Mouse (Mus musculus) spleen, adult 18-20 months (tissue): Measurements from ENCODE around the gene Tmem208.

Source experiments
- DNase-seq, 2 experiments: peaks; one replicate each; pipeline ENCODE4 v3.0.0; 2022; ENCODE audit warnings: mixed read lengths in 2 of 2

The Tmem208 gene

DNA sequence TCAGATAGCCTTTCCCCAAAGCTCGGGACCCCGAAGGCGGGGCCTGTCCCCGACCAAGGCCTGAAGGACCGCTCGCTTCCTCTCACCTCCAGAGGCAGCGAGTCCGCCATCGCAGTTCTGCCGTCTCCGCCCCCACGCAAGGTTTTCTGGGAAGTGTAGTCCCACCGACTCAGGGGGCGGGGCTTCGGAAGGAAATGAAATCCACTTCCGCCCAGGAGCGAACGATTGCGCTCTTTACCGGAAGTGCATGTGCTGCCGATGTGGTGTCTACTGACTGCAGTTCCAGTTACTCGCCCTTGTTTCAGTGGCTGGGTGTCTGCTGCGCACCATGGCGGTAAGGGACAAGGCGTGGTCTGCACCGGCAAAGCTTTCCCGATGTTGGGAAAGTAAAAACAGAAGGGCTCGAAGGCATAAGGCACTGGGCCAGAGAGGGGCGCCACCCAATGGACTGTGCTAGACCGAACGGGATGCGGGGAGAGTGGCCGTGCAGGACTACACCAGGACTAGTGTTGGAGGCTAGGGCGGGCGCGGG is at the start of gene Tmem208, which contains the start of gene Lrrc29:
Tmem208 (plus strand) TSS at position 214 of the 532 bp plus-strand sequence.
Lrrc29 (minus strand) TSS at position 138 of the 532 bp plus-strand sequence.
- peak; percentile 93 to 98 for DNase-seq

- no peak for DNase-seq
Measured at GRCm38 (mm10) chr8:105278911-105279334, 47.2 kb upstream of the Tmem208 start.

- no peak for DNase-seq
Measured at GRCm38 (mm10) chr8:105280567-105280966, 45.6 kb upstream of the Tmem208 start.

- DNase-seq = peak in 1 of 2 experiments; percentile 1
Measured at GRCm38 (mm10) chr8:105281821-105282220, 44.3 kb upstream of the Tmem208 start.

DNA sequence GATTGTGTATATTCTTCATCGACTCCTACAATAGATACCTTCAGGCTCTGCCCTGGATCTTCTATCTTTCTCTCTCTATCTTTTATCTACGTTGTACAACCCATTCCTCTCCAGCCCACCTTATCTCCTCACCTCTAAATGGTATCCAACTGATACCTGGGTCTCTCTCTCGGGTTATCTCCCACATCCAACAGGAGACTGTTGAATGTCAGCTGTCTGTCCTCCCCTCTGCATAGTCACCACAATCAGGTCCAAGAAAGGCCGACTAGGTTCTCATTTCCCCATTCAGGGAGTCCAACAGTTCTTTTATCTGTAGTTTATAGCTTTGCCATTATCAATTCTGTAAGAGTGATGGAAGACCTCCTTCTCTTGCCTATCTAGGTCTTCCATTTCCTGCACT is 43.9 kb upstream of the Tmem208 start:
- no peak for DNase-seq

DNA sequence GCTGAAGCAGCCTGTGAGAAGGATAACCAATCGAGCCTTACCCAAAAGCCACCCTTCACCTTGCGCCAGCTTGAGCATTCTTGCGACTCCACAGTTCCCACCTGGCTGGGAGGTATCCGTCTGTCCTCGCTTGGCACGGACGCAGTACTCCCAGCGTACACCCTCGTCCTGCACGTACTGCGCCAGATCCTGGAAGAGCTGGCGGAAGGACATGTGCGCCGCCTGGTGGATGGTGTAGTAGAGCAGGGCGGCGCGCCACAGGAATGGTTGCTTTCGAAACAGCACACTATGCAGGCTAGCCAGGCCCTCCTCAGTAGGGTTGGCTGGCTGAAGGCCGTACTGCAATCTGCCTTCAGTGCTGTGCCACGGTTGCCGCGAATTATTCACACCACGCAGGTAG is 43.1 kb upstream of the Tmem208 start:
- peak in 1 of 2 experiments; percentile 54 for DNase-seq

DNA sequence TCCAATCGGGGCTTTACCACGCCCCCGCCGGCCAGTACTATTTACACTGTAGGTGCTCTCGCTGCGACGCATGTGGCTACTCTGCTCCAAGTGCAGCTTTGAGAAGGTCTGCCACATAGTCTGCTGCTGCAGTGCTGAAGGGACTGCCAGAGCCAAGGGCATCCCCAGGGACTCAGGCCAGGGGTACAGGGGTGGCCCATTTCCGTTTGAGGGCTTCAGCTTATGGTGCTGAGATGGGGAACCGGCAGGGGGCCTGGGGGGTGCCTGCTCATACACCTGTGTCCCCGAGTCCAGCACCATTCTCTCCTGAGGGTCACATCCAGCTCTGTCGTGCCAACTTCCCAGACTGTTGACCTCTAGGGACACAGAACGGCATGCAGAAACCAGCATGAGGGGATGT is 40.6 kb upstream of the Tmem208 start:
- no peak for DNase-seq

DNA sequence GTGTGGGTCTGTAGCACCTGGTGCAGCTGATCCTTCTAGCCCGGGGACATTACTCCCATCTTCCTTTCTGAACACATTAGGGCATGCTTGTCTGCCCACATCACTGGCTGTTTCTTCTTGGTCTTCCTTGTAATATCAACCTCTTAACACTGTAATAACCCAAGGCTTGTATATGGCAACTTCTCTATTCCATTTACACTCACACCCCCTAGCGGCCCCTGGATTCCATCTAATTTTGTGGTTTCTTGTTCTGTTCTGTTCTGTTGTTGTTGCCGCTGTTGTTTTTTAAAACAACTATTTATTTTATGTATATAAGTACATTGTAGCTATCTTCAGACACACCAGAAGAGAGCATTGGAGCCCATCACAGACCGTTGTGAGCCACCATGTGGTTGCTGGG is 39.2 kb upstream of the Tmem208 start:
- no peak for DNase-seq

DNA sequence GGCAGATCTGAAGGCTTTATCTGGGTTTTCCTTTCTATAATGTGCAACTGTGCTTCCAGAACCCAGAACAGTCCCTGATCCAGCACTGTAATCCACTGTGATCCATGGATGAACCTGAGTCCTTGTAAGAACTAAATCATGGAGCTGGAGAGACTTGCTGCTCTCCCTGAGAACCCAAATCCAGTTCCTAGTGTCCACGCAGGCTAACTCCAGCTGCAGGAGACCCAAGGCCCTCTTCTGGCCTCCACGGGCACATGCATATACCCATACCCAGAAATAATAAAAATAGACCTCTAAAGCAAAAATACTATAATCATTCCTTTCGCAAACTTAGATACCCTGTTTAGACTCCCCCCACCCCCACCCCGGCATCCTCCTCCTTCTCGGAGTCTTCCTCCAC is 37.9 kb upstream of the Tmem208 start:
- no peak for DNase-seq

- DNase-seq = peak; percentile 93 to 97
Measured at GRCm38 (mm10) chr8:105288958-105289732, 37.0 kb upstream of the Tmem208 start.

DNA sequence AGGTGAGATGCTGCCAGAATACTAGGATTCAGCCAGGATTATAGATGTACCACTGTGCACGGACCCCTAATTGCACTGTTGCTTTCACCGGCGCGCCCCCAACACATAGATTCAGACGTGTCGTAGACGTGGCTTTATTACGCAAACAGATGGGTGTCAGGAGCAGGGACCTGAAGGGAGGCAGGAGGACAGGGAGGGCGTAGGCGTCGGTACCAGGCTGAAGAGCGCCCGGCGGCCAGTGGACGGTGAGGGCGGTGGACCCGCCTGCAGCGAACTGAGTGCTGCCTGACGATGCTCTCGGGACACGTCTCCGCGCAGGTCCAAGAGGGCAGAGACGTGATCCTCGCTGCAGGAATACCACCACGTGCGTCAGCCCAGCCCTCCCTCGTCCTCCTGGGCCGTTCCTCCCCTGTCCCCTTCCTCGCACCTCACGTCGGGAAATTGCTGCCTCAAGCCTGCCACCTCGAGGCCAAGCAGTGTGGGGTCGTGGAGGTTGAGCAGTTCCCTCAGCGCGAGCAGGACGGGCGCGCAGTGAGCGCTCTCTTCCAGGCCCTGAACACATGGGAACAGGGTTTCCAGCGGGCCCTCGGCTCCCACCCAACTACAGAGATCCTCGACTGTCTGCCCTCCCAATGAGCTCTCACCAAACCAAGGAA is 36.2 kb upstream of the Tmem208 start, which contains the start of gene 4931428F04Rik:
4931428F04Rik (minus strand) TSS at position 60 of the 656 bp plus-strand sequence.
- peak in 1 of 2 experiments; percentile 29 for DNase-seq

DNA sequence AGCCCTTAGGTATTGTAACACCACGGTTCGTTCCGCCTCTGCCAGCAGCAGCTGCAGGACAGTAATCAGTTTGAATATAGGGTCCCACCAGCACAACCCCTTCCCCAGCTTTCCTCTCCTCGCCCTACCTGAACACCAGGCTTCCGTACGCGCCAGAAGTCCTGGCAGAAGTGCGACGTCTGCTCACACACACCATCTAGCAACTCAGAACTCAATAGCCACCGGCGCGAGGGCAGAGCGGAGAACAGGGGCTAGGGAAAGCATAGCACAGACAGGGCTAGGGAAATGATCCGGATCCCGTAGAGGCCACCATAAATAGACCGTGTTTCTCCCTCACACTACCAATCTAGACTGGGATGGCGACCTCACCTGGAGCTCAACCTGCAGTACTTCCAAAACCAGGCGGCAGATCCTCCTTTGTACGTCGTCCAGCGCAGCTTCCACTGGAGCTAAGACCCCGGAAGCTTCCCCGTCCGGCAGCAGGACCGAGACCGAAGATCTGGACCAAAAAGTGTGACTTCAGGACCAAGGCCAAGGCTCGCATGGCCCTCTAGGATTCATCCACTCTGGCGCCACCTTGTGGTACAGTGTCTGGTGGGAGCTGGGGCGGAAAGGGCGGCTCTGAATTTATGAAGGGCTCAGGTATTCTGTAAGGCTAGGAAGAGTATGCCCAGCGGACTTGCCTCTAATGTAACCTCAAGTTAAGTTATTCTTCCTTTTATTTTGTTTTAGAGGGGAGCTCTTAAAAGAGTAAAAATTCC is 35.4 kb upstream of the Tmem208 start:
- peak; percentile 72 to 92 for DNase-seq

DNA sequence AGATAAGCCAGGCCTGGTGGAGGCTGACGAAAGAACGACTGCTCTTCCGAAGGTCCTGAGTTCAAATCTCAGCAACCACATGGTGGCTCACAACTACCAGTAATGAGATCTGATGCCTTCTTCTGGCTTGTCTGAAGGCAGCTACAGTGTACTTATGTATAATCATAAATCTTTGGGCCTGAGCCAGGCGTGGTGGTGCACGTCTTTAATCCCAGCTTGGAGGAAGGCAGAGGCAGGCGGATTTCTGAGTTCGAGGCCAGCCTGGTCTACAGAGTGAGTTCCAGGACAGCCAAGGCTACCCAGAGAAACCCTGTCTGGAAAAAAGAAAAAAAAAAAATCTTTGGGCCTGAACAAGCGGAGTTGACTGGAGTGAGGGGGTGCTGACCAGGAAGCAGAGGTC is 34.8 kb upstream of the Tmem208 start:
- DNase-seq = peak in 1 of 2 experiments; percentile 4

GRCm38 (mm10) chr8:105291802-105292201 is 34.4 kb upstream of the Tmem208 start:
- peak in 1 of 2 experiments; percentile 4 for DNase-seq

DNA sequence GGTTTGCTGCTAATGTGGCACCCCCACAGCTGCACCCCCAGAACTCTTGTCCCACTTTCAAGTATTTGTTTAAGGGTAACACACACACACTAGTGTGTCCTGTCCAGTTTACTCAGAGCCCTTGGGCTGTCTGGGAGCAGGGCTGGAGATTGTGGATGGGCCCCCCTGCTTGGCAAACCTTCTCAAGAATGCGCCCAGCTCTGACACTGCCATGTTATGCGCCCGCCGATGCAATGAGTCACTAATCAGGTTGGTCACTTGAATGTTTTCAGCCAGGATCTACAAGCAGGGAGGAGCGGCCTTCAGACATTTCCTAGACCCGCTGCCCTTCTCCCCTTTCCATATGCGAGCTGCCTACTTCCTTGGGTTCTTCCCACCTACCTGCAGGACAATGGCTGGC is 33.7 kb upstream of the Tmem208 start:
- no peak for DNase-seq

DNA sequence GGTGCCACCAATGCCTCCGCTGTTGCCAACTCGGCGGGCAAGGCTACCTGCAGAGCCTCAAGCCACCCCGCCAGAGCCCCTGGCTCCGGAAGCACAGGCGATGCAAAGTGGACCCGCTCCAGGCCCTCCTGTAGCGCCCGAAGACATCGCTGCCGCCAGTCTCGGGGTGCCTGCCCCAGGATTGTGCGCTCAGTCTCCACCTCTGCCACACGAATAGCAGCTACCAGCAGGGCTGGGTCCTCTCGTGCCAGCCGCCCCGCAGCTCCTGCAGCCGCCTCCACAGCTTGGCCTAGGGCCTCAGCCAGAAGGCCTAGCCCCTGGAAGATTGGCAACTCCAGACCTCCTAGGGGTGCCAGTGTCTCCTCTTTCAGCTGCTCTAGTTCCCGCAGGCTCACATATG is 32.7 kb upstream of the Tmem208 start:
- DNase-seq = peak in 1 of 2 experiments; percentile 5

GRCm38 (mm10) chr8:105294776-105295175 is 31.4 kb upstream of the Tmem208 start:
- DNase-seq = no peak

GRCm38 (mm10) chr8:105295256-105295655 is 30.9 kb upstream of the Tmem208 start:
- DNase-seq = no peak

DNA sequence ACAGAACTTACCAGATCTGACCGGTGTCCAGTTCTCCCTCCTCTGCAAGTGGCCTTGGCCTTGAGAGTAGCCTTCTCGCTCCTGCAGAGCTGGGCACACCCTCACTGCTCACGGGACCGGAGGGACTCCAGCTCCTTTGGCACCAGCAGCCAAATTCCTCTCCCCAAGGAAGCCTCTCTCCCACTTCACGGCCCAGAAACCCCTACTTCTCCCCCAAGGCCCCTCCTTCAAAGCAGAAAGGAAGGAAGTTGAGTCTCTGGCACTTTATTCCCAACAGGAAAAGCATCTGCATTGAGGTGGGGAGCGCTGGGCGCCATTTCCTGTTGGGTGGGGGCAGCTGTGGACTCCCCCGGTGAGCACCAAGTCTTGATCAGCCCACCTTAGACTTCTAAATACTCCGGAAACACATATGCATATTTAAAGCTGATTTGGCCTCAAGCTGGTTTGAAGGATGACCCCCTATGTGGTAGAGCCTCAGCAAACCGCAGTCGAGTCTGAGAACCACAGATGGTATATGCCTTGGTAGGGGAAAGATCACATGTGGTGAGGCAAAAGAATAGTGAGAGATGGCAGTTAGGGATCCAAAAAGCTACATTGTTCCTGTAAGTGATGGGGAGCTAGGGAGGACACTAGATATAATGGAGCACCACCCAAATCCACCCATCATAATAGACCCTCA is 30.1 kb upstream of the Tmem208 start, which contains the start of gene Exoc3l:
Exoc3l (minus strand) TSS at position 207 of the 679 bp plus-strand sequence.
- no peak for DNase-seq

DNA sequence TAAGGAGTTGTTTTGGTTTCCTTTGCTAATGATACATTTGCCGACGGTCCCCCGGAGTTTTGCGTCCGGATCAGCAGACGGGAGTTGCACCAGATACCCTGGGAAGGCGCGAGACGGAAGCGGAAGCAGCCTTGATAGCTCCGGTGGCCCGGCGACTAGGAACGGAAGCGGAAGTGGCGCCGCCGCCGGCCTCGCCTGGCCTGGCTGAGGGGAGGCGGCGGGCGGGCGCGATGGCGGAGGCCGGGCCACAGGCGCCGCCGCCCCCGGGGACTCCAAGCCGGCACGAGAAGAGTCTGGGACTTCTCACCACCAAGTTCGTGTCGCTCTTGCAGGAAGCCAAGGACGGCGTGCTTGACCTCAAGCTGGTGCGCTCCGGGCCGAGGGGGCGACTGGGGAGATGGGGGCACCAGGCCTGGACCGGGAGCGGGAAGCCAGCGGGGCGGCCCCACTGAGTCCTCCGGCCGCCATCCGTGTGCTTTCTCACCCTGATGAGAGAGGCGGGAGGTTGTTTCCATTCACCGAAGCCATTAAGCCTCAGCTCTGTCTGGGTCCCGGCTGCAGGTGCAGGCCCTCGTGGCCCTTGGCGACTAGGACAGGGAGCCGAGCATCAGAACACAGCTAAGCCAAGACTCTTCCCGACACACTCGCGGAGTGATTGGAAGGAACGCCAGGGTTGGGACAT is 28.5 kb upstream of the Tmem208 start, which contains the start of gene E2f4:
E2f4 (plus strand) TSS at position 153 of the 682 bp plus-strand sequence.
- DNase-seq = peak; percentile 82 to 86
